In genomic region chr1:92936467-92936866, GRCm38 (mm10) we compare ENCODE assay signal across 9 mouse cellular contexts. TPM values are rescaled to one million over a fixed set of nuclear protein-coding genes. Genes with fewer than 3 reads are reported as not detected.
DNase-seq lines count a peak whose midpoint lies in the region; ATAC-seq and TF ChIP-seq lines count a peak whose summit lies in the region.
"Had no signal": no experiment of that assay in that cellular context is flagged by ENCODE, and none has a peak within 500 bp of the region (broad histone marks: within the 10 kb centered on the region; RNA-seq: fewer than 3 reads in every experiment).

No protein-coding gene starts in this region.

- 56% methylated on average over 3 of the region's 3 CpGs for WGBS in kidney, adult 2 months
- 69% methylated on average over 3 of the region's 3 CpGs for WGBS in hindbrain, postnatal 0 days
- 65% methylated on average over 3 of the region's 3 CpGs for WGBS in liver, embryonic 16.5 days (ENCODE audit: insufficient replicate concordance)
- WGBS in stomach, embryonic 16.5 days = 62% methylated on average over 3 of the region's 3 CpGs
- WGBS in heart, adult 2 months = 88% methylated on average over 3 of the region's 3 CpGs

- TF ChIP-seq POLR2A in kidney, adult 2 months (IDR thresholded peaks at IDR 0.05; ENCODE audit: low read depth, low read length) = no peak
- TF ChIP-seq POLR2A in heart, adult 2 months (IDR thresholded peaks at IDR 0.05; ENCODE audit: insufficient read depth, low read depth, low read length) = no peak

- peak; percentile 68 for DNase-seq in kidney, adult 2 months
- no peak for DNase-seq in kidney, adult 18-20 months
- DNase-seq in hindbrain, postnatal 0 days (ENCODE audit: low spot score) = no peak
- DNase-seq in gastrocnemius, postnatal 4 days (ENCODE audit: low spot score in 2 of 2) = no peak
- DNase-seq in spleen, postnatal 36 days (ENCODE audit: low spot score in 2 of 2) = no peak
- no peak for DNase-seq in heart, adult 2 months
- DNase-seq: lung, embryonic 14.5 days had no signal

- no peak overlapping the region for H3K4me3 ChIP-seq in kidney, adult 2 months (ENCODE audit: insufficient read depth, low read depth, low read length)
- H3K4me3 ChIP-seq in hindbrain, postnatal 0 days (ENCODE audit: low read length) = 0 out of 2 replicates have a peak overlapping the region, but pooled peaks have one; percentile 79
- 0 out of 2 replicates have a peak overlapping the region, but pooled peaks have one; percentile 82 for H3K4me3 ChIP-seq in liver, embryonic 16.5 days (ENCODE audit: low read depth, low read length)
- no peak overlapping the region for H3K4me3 ChIP-seq in stomach, embryonic 16.5 days (replicated peaks; ENCODE audit: low read length)
- H3K4me3 ChIP-seq in heart, adult 2 months = no peak overlapping the region

- TF ChIP-seq CTCF in kidney, adult 2 months (conservative IDR thresholded peaks at IDR 0.05; ENCODE audit: insufficient read depth, insufficient read length, low read depth, low read length) = no peak
- no peak for TF ChIP-seq CTCF in hindbrain, postnatal 0 days (IDR thresholded peaks at IDR 0.05; ENCODE audit: low read depth)
- TF ChIP-seq CTCF in heart, adult 2 months (IDR thresholded peaks at IDR 0.05) = no peak

- 0 out of 2 replicates have a peak overlapping the region, but pooled peaks have one; percentile 78 for H3K9ac ChIP-seq in hindbrain, postnatal 0 days (replicated peaks; ENCODE audit: low read length)
- H3K9ac ChIP-seq in liver, embryonic 16.5 days (ENCODE audit: low read depth, low read length) = no peak overlapping the region
- peak overlapping the region; percentile 23; the same call in 1 of the 2 replicates for H3K9ac ChIP-seq in stomach, embryonic 16.5 days (ENCODE audit: low read length)
- no peak overlapping the region for H3K9ac ChIP-seq in heart, adult 2 months (ENCODE audit: low read depth, low read length)
- H3K9ac ChIP-seq: lung, embryonic 14.5 days had no signal

- H3K36me3 ChIP-seq in kidney, adult 2 months (ENCODE audit: control insufficient read depth, insufficient read depth, low read length) = 0 out of 2 replicates have a peak, but pooled peaks cover 2% of the 10 kb centered on the region
- peaks cover 24% of the 10 kb centered on the region for H3K36me3 ChIP-seq in hindbrain, postnatal 0 days (ENCODE audit: insufficient read depth, low read length)
- H3K36me3 ChIP-seq in liver, embryonic 16.5 days (ENCODE audit: control insufficient read depth, insufficient read depth) = peaks cover 7% of the 10 kb centered on the region
- peaks cover 13% of the 10 kb centered on the region; the same call in 1 of the 2 replicates for H3K36me3 ChIP-seq in stomach, embryonic 16.5 days (ENCODE audit: control insufficient read depth, insufficient read depth, low read length)
- H3K36me3 ChIP-seq in heart, adult 2 months (ENCODE audit: control insufficient read depth, insufficient read depth, low read length) = no peaks in the 10 kb centered on the region

- H3K27ac ChIP-seq in kidney, adult 2 months (ENCODE audit: insufficient read depth, low read depth, low read length) = no peak overlapping the region
- no peak overlapping the region for H3K27ac ChIP-seq in hindbrain, postnatal 0 days
- H3K27ac ChIP-seq in liver, embryonic 16.5 days (ENCODE audit: low read length) = peak overlapping the region; percentile 47
- no peak overlapping the region for H3K27ac ChIP-seq in stomach, embryonic 16.5 days (ENCODE audit: low read length)
- no peak overlapping the region for H3K27ac ChIP-seq in heart, adult 2 months

- intact Hi-C loops in heart, adult 2 months (cut with DNase I) = loop anchor here (10.0 kb wide), 2 partner anchors 408 to 538 kb away; partner anchors contain the start of genes Hdlbp, Pask and Ppp1r7

- no peaks in the 10 kb centered on the region for H3K27me3 ChIP-seq in kidney, adult 2 months (replicated peaks; ENCODE audit: control insufficient read depth, insufficient read depth, low read length)
- no peaks in the 10 kb centered on the region for H3K27me3 ChIP-seq in hindbrain, postnatal 0 days (ENCODE audit: insufficient read depth, low read length)
- no peaks in the 10 kb centered on the region for H3K27me3 ChIP-seq in liver, embryonic 16.5 days (ENCODE audit: control insufficient read depth, insufficient read depth, low read depth, low read length)
- H3K27me3 ChIP-seq in stomach, embryonic 16.5 days (ENCODE audit: control insufficient read depth, insufficient read depth, low read length) = no peaks in the 10 kb centered on the region
- no peaks in the 10 kb centered on the region for H3K27me3 ChIP-seq in heart, adult 2 months (ENCODE audit: control insufficient read depth, insufficient read depth, low read length)

- no peaks in the 10 kb centered on the region for H3K9me3 ChIP-seq in hindbrain, postnatal 0 days (ENCODE audit: low read length)
- no peaks in the 10 kb centered on the region for H3K9me3 ChIP-seq in liver, embryonic 16.5 days (replicated peaks; ENCODE audit: control insufficient read depth, low read length)
- no peaks in the 10 kb centered on the region for H3K9me3 ChIP-seq in stomach, embryonic 16.5 days (replicated peaks; ENCODE audit: control insufficient read depth, low read length)

- TF ChIP-seq EP300 in heart, adult 2 months (IDR thresholded peaks at IDR 0.05; ENCODE audit: insufficient read depth, low read depth, low read length) = no peak

- no peaks in the 10 kb centered on the region for H3K79me2 ChIP-seq in heart, adult 2 months (replicated peaks; ENCODE audit: control insufficient read depth, insufficient read depth, low read length)

- peak overlapping the region; percentile 83 for H3K4me2 ChIP-seq in hindbrain, postnatal 0 days (ENCODE audit: low read depth, low read length)
- H3K4me2 ChIP-seq in liver, embryonic 16.5 days (ENCODE audit: low read depth, low read length) = peak overlapping the region; percentile 96
- H3K4me2 ChIP-seq in stomach, embryonic 16.5 days (ENCODE audit: low read depth, low read length) = peak overlapping the region; percentile 95; the same call in 1 of the 2 replicates

- H3K4me1 ChIP-seq in kidney, adult 2 months (ENCODE audit: control insufficient read depth, insufficient read depth, low read length) = peaks cover 9% of the 10 kb centered on the region; the same call in 1 of the 2 replicates
- peaks cover 15% of the 10 kb centered on the region; the same call in 1 of the 2 replicates for H3K4me1 ChIP-seq in hindbrain, postnatal 0 days (ENCODE audit: insufficient read depth, low read length)
- peaks cover 21% of the 10 kb centered on the region for H3K4me1 ChIP-seq in liver, embryonic 16.5 days (ENCODE audit: control insufficient read depth, low read depth, low read length)
- H3K4me1 ChIP-seq in stomach, embryonic 16.5 days (ENCODE audit: control insufficient read depth, insufficient read depth, low read length) = peaks cover 13% of the 10 kb centered on the region
- H3K4me1 ChIP-seq in heart, adult 2 months (ENCODE audit: control insufficient read depth, insufficient read depth, low read length) = peaks cover 4% of the 10 kb centered on the region

- no peak for ATAC-seq in hindbrain, postnatal 0 days
- no peak for ATAC-seq in liver, embryonic 16.5 days (ENCODE audit: low read depth)
- ATAC-seq in stomach, embryonic 16.5 days (ENCODE audit: insufficient read depth, low FRiP score) = no peak

RNA-seq across cellular contexts. Expression of gene Capn10, which starts 2.3 kb away (rescaled TPM):
- 38.9 and 46.2 TPM in 2 replicates for polyA plus RNA-seq in kidney, adult 2 months (2012; rRNA removed)
- total RNA-seq in hindbrain, postnatal 0 days (2014; rRNA removed) = 79.7 and 101 TPM in 2 replicates
- 50.4 and 51.0 TPM in 2 replicates for polyA plus RNA-seq in hindbrain, postnatal 0 days (2015; fragmentation: Nextera tagmentation; extraction: Ambion mirVana)
- polyA plus RNA-seq in liver, embryonic 16.5 days (2015; fragmentation: Nextera tagmentation; extraction: Ambion mirVana) = 17.5 and 22.4 TPM in 2 replicates
- 35.7 and 36.0 TPM in 2 replicates for polyA plus RNA-seq in stomach, embryonic 16.5 days (2015; fragmentation: Nextera tagmentation; extraction: Ambion mirVana)
- 10 to 100 TPM; 12.6 to 13.8 TPM for total RNA-seq in gastrocnemius, postnatal 4 days (2021)
- 1 to 10 TPM; 5.0 to 5.6 TPM for total RNA-seq in heart, adult 2 months (2021)
- polyA plus RNA-seq in heart, adult 2 months (2012; rRNA removed) = 7.7 and 9.1 TPM in 2 replicates

RNA-seq across cellular contexts. Expression of gene Gpr35, which starts 14.2 kb away (rescaled TPM):
- 1.3 and 1.9 TPM in 2 replicates for polyA plus RNA-seq in kidney, adult 2 months (2012; rRNA removed)
- 0.32 and 0.42 TPM in 2 replicates for total RNA-seq in hindbrain, postnatal 0 days (2014; rRNA removed)
- polyA plus RNA-seq in hindbrain, postnatal 0 days (2015; fragmentation: Nextera tagmentation; extraction: Ambion mirVana) = 0.13 and 0.47 TPM in 2 replicates
- polyA plus RNA-seq in liver, embryonic 16.5 days (2015; fragmentation: Nextera tagmentation; extraction: Ambion mirVana) = 0.65 and 0.76 TPM in 2 replicates
- polyA plus RNA-seq in stomach, embryonic 16.5 days (2015; fragmentation: Nextera tagmentation; extraction: Ambion mirVana) = 8.7 and 8.9 TPM in 2 replicates
- under 1 TPM; 0.13 to 0.66 TPM for total RNA-seq in gastrocnemius, postnatal 4 days (2021)
- total RNA-seq in heart, adult 2 months (2021) = 1 to 10 TPM in 1 of 2 experiments, under 1 TPM in 1; 0.50 to 1.0 TPM
- 1.1 and 1.2 TPM in 2 replicates for polyA plus RNA-seq in heart, adult 2 months (2012; rRNA removed)

RNA-seq across cellular contexts. Expression of gene Rnpepl1, which starts 25.9 kb away (rescaled TPM):
- 161 and 199 TPM in 2 replicates for polyA plus RNA-seq in kidney, adult 2 months (2012; rRNA removed)
- total RNA-seq in hindbrain, postnatal 0 days (2014; rRNA removed) = 58.2 and 64.9 TPM in 2 replicates
- polyA plus RNA-seq in hindbrain, postnatal 0 days (2015; fragmentation: Nextera tagmentation; extraction: Ambion mirVana) = 25.5 and 31.3 TPM in 2 replicates
- polyA plus RNA-seq in liver, embryonic 16.5 days (2015; fragmentation: Nextera tagmentation; extraction: Ambion mirVana) = 4.5 and 7.8 TPM in 2 replicates
- polyA plus RNA-seq in stomach, embryonic 16.5 days (2015; fragmentation: Nextera tagmentation; extraction: Ambion mirVana) = 15.0 and 16.1 TPM in 2 replicates
- 10 to 100 TPM; 63.6 to 65.5 TPM for total RNA-seq in gastrocnemius, postnatal 4 days (2021)
- 10 to 100 TPM; 66.1 to 78.3 TPM for total RNA-seq in heart, adult 2 months (2021)
- polyA plus RNA-seq in heart, adult 2 months (2012; rRNA removed) = 89.8 and 107 TPM in 2 replicates

RNA-seq across cellular contexts. Expression of gene Dusp28, which starts 29.7 kb away (rescaled TPM):
- polyA plus RNA-seq in kidney, adult 2 months (2012; rRNA removed) = 36.6 and 42.6 TPM in 2 replicates
- total RNA-seq in hindbrain, postnatal 0 days (2014; rRNA removed) = 25.2 and 36.6 TPM in 2 replicates
- polyA plus RNA-seq in hindbrain, postnatal 0 days (2015; fragmentation: Nextera tagmentation; extraction: Ambion mirVana) = 21.9 and 22.8 TPM in 2 replicates
- 6.5 and 8.1 TPM in 2 replicates for polyA plus RNA-seq in liver, embryonic 16.5 days (2015; fragmentation: Nextera tagmentation; extraction: Ambion mirVana)
- polyA plus RNA-seq in stomach, embryonic 16.5 days (2015; fragmentation: Nextera tagmentation; extraction: Ambion mirVana) = 11.4 and 11.9 TPM in 2 replicates
- 10 to 100 TPM; 22.2 to 23.1 TPM for total RNA-seq in gastrocnemius, postnatal 4 days (2021)
- 10 to 100 TPM; 15.1 to 15.5 TPM for total RNA-seq in heart, adult 2 months (2021)
- 27.9 and 29.2 TPM in 2 replicates for polyA plus RNA-seq in heart, adult 2 months (2012; rRNA removed)

RNA-seq across cellular contexts. Expression of gene Ankmy1, which starts 33.8 kb away (rescaled TPM):
- 0.65 and 0.75 TPM in 2 replicates for polyA plus RNA-seq in kidney, adult 2 months (2012; rRNA removed)
- 0.25 TPM in 1 of 2 replicates, not detected in the other for total RNA-seq in hindbrain, postnatal 0 days (2014; rRNA removed)
- polyA plus RNA-seq in hindbrain, postnatal 0 days (2015; fragmentation: Nextera tagmentation; extraction: Ambion mirVana) = 0.39 and 0.62 TPM in 2 replicates
- 0.05 TPM in 1 of 2 replicates, not detected in the other for polyA plus RNA-seq in liver, embryonic 16.5 days (2015; fragmentation: Nextera tagmentation; extraction: Ambion mirVana)
- 0.23 and 0.42 TPM in 2 replicates for polyA plus RNA-seq in stomach, embryonic 16.5 days (2015; fragmentation: Nextera tagmentation; extraction: Ambion mirVana)
- under 1 TPM; 0.52 to 0.70 TPM for total RNA-seq in gastrocnemius, postnatal 4 days (2021)
- total RNA-seq in heart, adult 2 months (2021) = under 1 TPM in 1 of 2 experiments, not detected in 1; 0.09 TPM
- 0.21 TPM in 1 of 2 replicates, not detected in the other for polyA plus RNA-seq in heart, adult 2 months (2012; rRNA removed)

Comparison
In these comparisons a context has a peak if more than half of its experiments do, and no peak if none do; other contexts are left out.
1. H3K4me3 ChIP-seq: peak in hindbrain, postnatal 0 days (single experiment) and liver, embryonic 16.5 days (single experiment); none in kidney, adult 2 months (single experiment), stomach, embryonic 16.5 days (single experiment) and heart, adult 2 months (single experiment).
2. H3K9ac ChIP-seq: peak in hindbrain, postnatal 0 days (single experiment) and stomach, embryonic 16.5 days (single experiment); none in liver, embryonic 16.5 days (single experiment) and heart, adult 2 months (single experiment).
3. Peak in every context shown above with its lines, with median percentiles within 50 percentile points of each other: H3K4me2 ChIP-seq.